Mouse (Mus musculus): ENCODE measurements around the gene Akap8. TPM values are rescaled to one million over a fixed set of nuclear protein-coding genes. Genes with fewer than 3 reads are reported as not detected.

Gene Akap8
- total and polyA plus RNA-seq, 3 experiments, result 77.9 to 127 (median 101) TPM

DNA sequence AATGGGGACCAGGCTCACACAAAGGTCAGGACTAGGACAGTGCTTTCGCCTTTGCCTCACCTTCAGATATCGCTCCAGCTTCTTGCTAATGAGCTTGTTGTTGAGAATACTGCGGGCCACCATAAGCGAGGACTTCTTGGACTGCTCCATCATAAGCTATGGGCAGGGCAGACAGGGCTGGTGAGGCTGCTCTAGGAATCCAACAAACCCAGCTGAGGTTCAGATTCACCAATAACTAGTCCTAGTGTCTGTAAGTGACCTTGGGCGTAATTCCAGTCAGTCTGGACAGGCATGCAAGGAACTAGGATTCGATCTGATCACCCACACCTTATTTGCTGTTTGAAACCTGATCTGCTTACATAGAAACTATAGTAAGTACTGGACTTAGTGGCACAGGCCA is 798 bp upstream of the Akap8 start:
- no peaks in the 10 kb centered on the region for H3K9me3 ChIP-seq (replicated peaks; ENCODE audit: insufficient read depth, low read length)
- H3K27ac ChIP-seq (ENCODE audit: control insufficient read depth, low read depth, low read length), result peak overlapping the region; percentile 5; the same call in 1 of the 2 replicates
- no peak for TF ChIP-seq JUND (IDR thresholded peaks at IDR 0.05; ENCODE audit: low read depth, low read length)
- no peak for TF ChIP-seq E2F4 (IDR thresholded peaks at IDR 0.05; ENCODE audit: borderline replicate concordance, low read depth, low read length)
- no peak for TF ChIP-seq USF1 (IDR thresholded peaks at IDR 0.05; ENCODE audit: low read depth, low read length)
- TF ChIP-seq SMC3 (IDR thresholded peaks at IDR 0.05; ENCODE audit: low read depth, low read length), result no peak
- no peak for TF ChIP-seq RCOR1 (IDR thresholded peaks at IDR 0.05; ENCODE audit: low read depth, low read length)
- no peak for TF ChIP-seq KAT2A (conservative IDR thresholded peaks at IDR 0.05; ENCODE audit: low read depth, low read length)
- no peak for TF ChIP-seq USF2 (IDR thresholded peaks at IDR 0.05; ENCODE audit: borderline replicate concordance in 1 of 2, insufficient read depth in 1 of 2, low read depth in 1 of 2, low read length in 2 of 2)
- TF ChIP-seq ZC3H11A (IDR thresholded peaks at IDR 0.05; ENCODE audit: low read depth, low read length), result no peak
- TF ChIP-seq HCFC1 (IDR thresholded peaks at IDR 0.05; ENCODE audit: low read depth, low read length), result no peak
- no peak for TF ChIP-seq TBP (IDR thresholded peaks at IDR 0.05; ENCODE audit: low read depth, low read length)
- no peak for TF ChIP-seq TCF12 (IDR thresholded peaks at IDR 0.05; ENCODE audit: low read depth, low read length)
- no peak for TF ChIP-seq SIN3A (IDR thresholded peaks at IDR 0.05; ENCODE audit: low read length)
- TF ChIP-seq MYC (IDR thresholded peaks at IDR 0.05; ENCODE audit: low read depth, low read length), result no peak
- no peak for TF ChIP-seq NELFE (IDR thresholded peaks at IDR 0.05; ENCODE audit: low read depth, low read length)
- TF ChIP-seq ZMIZ1 (IDR thresholded peaks at IDR 0.05; ENCODE audit: low read depth, low read length), result no peak
- no peak for TF ChIP-seq CHD1 (IDR thresholded peaks at IDR 0.05; ENCODE audit: low read depth, low read length)
- no peak for TF ChIP-seq RAD21 (IDR thresholded peaks at IDR 0.05; ENCODE audit: low read depth, low read length)
- no peak for TF ChIP-seq MXI1 (IDR thresholded peaks at IDR 0.05; ENCODE audit: low read depth, low read length)
- TF ChIP-seq POLR2AphosphoS2 (IDR thresholded peaks at IDR 0.05; ENCODE audit: low read length), result no peak
- no peaks in the 10 kb centered on the region for H3K27me3 ChIP-seq (ENCODE audit: control insufficient read depth in 1 of 2, insufficient read depth in 2 of 2, low read length in 2 of 2)
- H3K4me1 ChIP-seq (ENCODE audit: control insufficient read depth in 1 of 2, insufficient read depth in 2 of 2, low read length in 2 of 2), result peaks cover 2 to 10% of the 10 kb centered on the region in 2 experiments; a peak in 2 of 4 replicates
- peaks cover 43% of the 10 kb centered on the region for H3K79me2 ChIP-seq (ENCODE audit: control insufficient read depth, insufficient read depth, low read length, poor library complexity)
- peaks cover 7 to 14% of the 10 kb centered on the region in 2 experiments; a peak in 3 of 4 replicates for H3K36me3 ChIP-seq (ENCODE audit: control insufficient read depth in 1 of 2, insufficient read depth in 2 of 2, low read length in 2 of 2)
- peak overlapping the region; percentile 65 to 67 for H3K4me3 ChIP-seq (ENCODE audit: control insufficient read depth in 1 of 2, insufficient read depth in 1 of 2, low read depth in 2 of 2, low read length in 2 of 2)
- DNase-seq (ENCODE audit: low read depth, low spot score), result no peak
- H3K9ac ChIP-seq (ENCODE audit: control insufficient read depth, low read depth, low read length, poor library complexity, severe bottlenecking), result peak overlapping the region; percentile 78

DNA sequence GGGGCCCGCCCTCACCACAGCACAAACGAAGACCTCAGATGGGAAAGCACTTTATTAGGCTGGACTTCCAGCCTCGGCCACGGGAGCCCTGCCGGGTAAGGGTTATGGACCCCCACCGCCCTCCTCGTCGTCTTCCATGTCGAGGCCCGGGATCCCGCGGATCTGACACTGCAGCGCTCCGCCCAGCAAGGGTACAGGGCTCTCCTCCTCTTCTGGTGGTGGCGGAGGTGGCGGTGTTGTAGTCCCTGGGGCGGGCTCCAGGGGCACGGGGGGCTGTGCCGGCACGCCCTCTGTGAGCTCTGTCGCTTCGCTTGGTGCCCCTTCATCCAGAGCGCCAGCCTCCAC is 324 bp upstream of the Akap8 start:
- peak overlapping the region; percentile 65 to 67 for H3K4me3 ChIP-seq (ENCODE audit: control insufficient read depth in 1 of 2, insufficient read depth in 1 of 2, low read depth in 2 of 2, low read length in 2 of 2)
- H3K9ac ChIP-seq (ENCODE audit: control insufficient read depth, low read depth, low read length, poor library complexity, severe bottlenecking), result peak overlapping the region; percentile 78
- peak overlapping the region; percentile 70 for H3K27ac ChIP-seq (ENCODE audit: control insufficient read depth, low read depth, low read length)
- peaks cover 9 to 14% of the 10 kb centered on the region in 2 experiments for H3K36me3 ChIP-seq (ENCODE audit: control insufficient read depth in 1 of 2, insufficient read depth in 2 of 2, low read length in 2 of 2)
- H3K4me1 ChIP-seq (ENCODE audit: control insufficient read depth in 1 of 2, insufficient read depth in 2 of 2, low read length in 2 of 2), result peaks cover 2 to 10% of the 10 kb centered on the region in 2 experiments; a peak in 2 of 4 replicates
- no peak for TF ChIP-seq POLR2AphosphoS2 (IDR thresholded peaks at IDR 0.05; ENCODE audit: low read length)
- TF ChIP-seq SMC3 (IDR thresholded peaks at IDR 0.05; ENCODE audit: low read depth, low read length), result no peak
- TF ChIP-seq NELFE (IDR thresholded peaks at IDR 0.05; ENCODE audit: low read depth, low read length), result peak; percentile 88
- no peak for TF ChIP-seq JUND (IDR thresholded peaks at IDR 0.05; ENCODE audit: low read depth, low read length)
- no peak for TF ChIP-seq KAT2A (conservative IDR thresholded peaks at IDR 0.05; ENCODE audit: low read depth, low read length)
- TF ChIP-seq ETS1 (IDR thresholded peaks at IDR 0.05; ENCODE audit: low read depth, low read length), result no peak
- no peak for TF ChIP-seq RAD21 (IDR thresholded peaks at IDR 0.05; ENCODE audit: low read depth, low read length)
- peak; percentile 18 to 46; a peak in 2 of 4 replicates for TF ChIP-seq POLR2A (IDR thresholded peaks at IDR 0.05; ENCODE audit: control insufficient read depth in 1 of 2, insufficient read depth in 1 of 2, low read depth in 1 of 2, low read length in 2 of 2, poor library complexity in 1 of 2)
- TF ChIP-seq RCOR1 (IDR thresholded peaks at IDR 0.05; ENCODE audit: low read depth, low read length), result no peak
- 0 out of 2 replicates have a peak, but pooled peaks have one; percentile 7 for TF ChIP-seq USF1 (IDR thresholded peaks at IDR 0.05; ENCODE audit: low read depth, low read length)
- no peak for TF ChIP-seq GABPA (IDR thresholded peaks at IDR 0.05; ENCODE audit: low read depth, low read length)
- TF ChIP-seq POLR2AphosphoS5 (IDR thresholded peaks at IDR 0.05; ENCODE audit: borderline replicate concordance, low read depth, low read length), result no peak
- TF ChIP-seq ZNF384 (IDR thresholded peaks at IDR 0.05; ENCODE audit: low read depth, low read length), result no peak
- TF ChIP-seq ZKSCAN1 (IDR thresholded peaks at IDR 0.05; ENCODE audit: low read depth, low read length), result no peak
- peak; percentile 94; the same call in 1 of the 2 replicates for TF ChIP-seq ZMIZ1 (IDR thresholded peaks at IDR 0.05; ENCODE audit: low read depth, low read length)
- TF ChIP-seq TAL1 (IDR thresholded peaks at IDR 0.05; ENCODE audit: low read length), result no peak
- no peak for TF ChIP-seq CHD2 (IDR thresholded peaks at IDR 0.05; ENCODE audit: low read length)
- H3K27me3 ChIP-seq (ENCODE audit: control insufficient read depth in 1 of 2, insufficient read depth in 2 of 2, low read length in 2 of 2), result no peaks in the 10 kb centered on the region
- H3K9me3 ChIP-seq (replicated peaks; ENCODE audit: insufficient read depth, low read length), result no peaks in the 10 kb centered on the region
- peaks cover 46% of the 10 kb centered on the region for H3K79me2 ChIP-seq (ENCODE audit: control insufficient read depth, insufficient read depth, low read length, poor library complexity)
- DNase-seq (ENCODE audit: low read depth, low spot score), result no peak
